Mouse (Mus musculus): ENCODE data around the gene Fam229b. TPM values are rescaled to one million over a fixed set of nuclear protein-coding genes. Genes with fewer than 3 reads are reported as not detected.
A peak's percentile ranks its signal among the peaks of the same experiment; 100 is the strongest.

Gene Fam229b
- polyA plus RNA-seq (2016; fragmentation: Nextera tagmentation; extraction: Ambion mirVana) = 20.3 and 24.0 TPM in 2 replicates

GRCm38 (mm10) chr10:39133462-39134310, at the start of gene Fam229b, which contains the start of gene Tube1:
Gene Fam229b (minus strand): TSS chr10:39133914.
Gene Tube1 (plus strand): TSS chr10:39133976.
- H3K9ac ChIP-seq = peak within 1 kb of the TSS; percentile 73
- no peaks in the 10 kb centered on the region for H3K27me3 ChIP-seq (replicated peaks)
- WGBS = 5% methylated on average over 47 of the region's 47 CpGs
- H3K27ac ChIP-seq = no peak within 1 kb of the TSS
- H3K4me1 ChIP-seq = peaks cover 10% of the 10 kb centered on the region; the same call in 1 of the 2 replicates
- H3K36me3 ChIP-seq = peaks cover 13% of the 10 kb centered on the region; the same call in 1 of the 2 replicates
- ATAC-seq (ENCODE audit: low FRiP score, low read depth) = peak; percentile 93
- no peaks in the 10 kb centered on the region for H3K9me3 ChIP-seq
- peak within 1 kb of the TSS; percentile 88 for H3K4me2 ChIP-seq (replicated peaks)
- peak within 1 kb of the TSS; percentile 77 for H3K4me3 ChIP-seq

GRCm38 (mm10) chr10:39176981-39177380, 43.3 kb upstream of the Fam229b start:
- Histone ChIP-seq H3K27me3 (replicated peaks) (no peaks in the 10 kb centered on the region), H3K36me3 (no peaks in the 10 kb centered on the region), H3K27ac (no peak overlapping the region), H3K4me2 (replicated peaks) (no peak overlapping the region), H3K4me1 (peaks cover 15% of the 10 kb centered on the region), H3K4me3 (no peak overlapping the region), H3K9me3 (no peaks in the 10 kb centered on the region), H3K9ac (no peak overlapping the region)
- WGBS = 90% methylated on average over 5 of the region's 5 CpGs
- no peak for ATAC-seq (ENCODE audit: low FRiP score, low read depth)

- Histone ChIP-seq H3K27ac (no peak overlapping the region), H3K9me3 (no peaks in the 10 kb centered on the region), H3K4me1 (peaks cover 26% of the 10 kb centered on the region), H3K4me3 (no peak overlapping the region), H3K4me2 (replicated peaks) (peak overlapping the region; percentile 68), H3K36me3 (no peaks in the 10 kb centered on the region), H3K27me3 (replicated peaks) (no peaks in the 10 kb centered on the region), H3K9ac (no peak overlapping the region)
- ATAC-seq (ENCODE audit: low FRiP score, low read depth) = no peak
- WGBS = 41% methylated on average over 13 of the region's 13 CpGs
These were observed 39.4 kb upstream of the Fam229b start for GRCm38 (mm10) chr10:39173077-39173476.

- H3K9me3 ChIP-seq = no peaks in the 10 kb centered on the region
- no peak overlapping the region for H3K9ac ChIP-seq
- H3K4me2 ChIP-seq (replicated peaks) = peak overlapping the region; percentile 68
- no peak for ATAC-seq (ENCODE audit: low FRiP score, low read depth)
- H3K27ac ChIP-seq = no peak overlapping the region
- no peaks in the 10 kb centered on the region for H3K27me3 ChIP-seq (replicated peaks)
- H3K36me3 ChIP-seq = no peaks in the 10 kb centered on the region
- H3K4me3 ChIP-seq = no peak overlapping the region
- peaks cover 26% of the 10 kb centered on the region for H3K4me1 ChIP-seq
- WGBS = 76% methylated on average over 6 of the region's 6 CpGs
These were observed 38.8 kb upstream of the Fam229b start for GRCm38 (mm10) chr10:39172540-39172931.

GRCm38 (mm10) chr10:39171603-39172539, 38.2 kb upstream of the Fam229b start:
- WGBS = 11% methylated on average over 26 of the region's 26 CpGs
- Histone ChIP-seq H3K4me2 (replicated peaks) (peak overlapping the region; percentile 68), H3K9me3 (no peaks in the 10 kb centered on the region), H3K4me1 (peaks cover 26% of the 10 kb centered on the region), H3K36me3 (no peaks in the 10 kb centered on the region), H3K4me3 (peak overlapping the region; percentile 40), H3K9ac (peak overlapping the region; percentile 49; the same call in 1 of the 2 replicates), H3K27ac (peak overlapping the region; percentile 88), H3K27me3 (replicated peaks) (no peaks in the 10 kb centered on the region)
- ATAC-seq (ENCODE audit: low FRiP score, low read depth) = peak; percentile 83

- ATAC-seq (ENCODE audit: low FRiP score, low read depth) = peak; percentile 96
- no peaks in the 10 kb centered on the region for H3K9me3 ChIP-seq
- WGBS = under 1% methylated on average over 19 of the region's 19 CpGs
These were observed 37.4 kb upstream of the Fam229b start for GRCm38 (mm10) chr10:39171134-39171533.

GRCm38 (mm10) chr10:39170706-39171105, 37.0 kb upstream of the Fam229b start:
- Histone ChIP-seq H3K27ac (no peak overlapping the region), H3K4me2 (replicated peaks) (peak overlapping the region; percentile 68), H3K4me3 (no peak overlapping the region), H3K27me3 (replicated peaks) (no peaks in the 10 kb centered on the region), H3K9ac (no peak overlapping the region), H3K9me3 (no peaks in the 10 kb centered on the region), H3K36me3 (no peaks in the 10 kb centered on the region), H3K4me1 (peaks cover 26% of the 10 kb centered on the region)
- 11% methylated on average over 6 of the region's 6 CpGs for WGBS
- 0 out of 2 replicates have a peak, but pooled peaks have one; percentile 7 for ATAC-seq (ENCODE audit: low FRiP score, low read depth)

More at GRCm38 (mm10) chr10:39171134-39171533, 37.4 kb upstream of the Fam229b start:
- Histone ChIP-seq H3K4me2 (replicated peaks) (peak overlapping the region; percentile 68), H3K36me3 (no peaks in the 10 kb centered on the region), H3K27ac (peak overlapping the region; percentile 88), H3K4me1 (peaks cover 26% of the 10 kb centered on the region), H3K9ac (0 out of 2 replicates have a peak overlapping the region, but pooled peaks have one; percentile 49), H3K27me3 (replicated peaks) (no peaks in the 10 kb centered on the region), H3K4me3 (peak overlapping the region; percentile 40)

- Histone ChIP-seq H3K4me2 (replicated peaks) (peak overlapping the region; percentile 68), H3K9me3 (no peaks in the 10 kb centered on the region), H3K9ac (no peak overlapping the region), H3K36me3 (no peaks in the 10 kb centered on the region), H3K4me3 (no peak overlapping the region), H3K27me3 (replicated peaks) (no peaks in the 10 kb centered on the region), H3K4me1 (peaks cover 26% of the 10 kb centered on the region), H3K27ac (no peak overlapping the region)
- ATAC-seq (ENCODE audit: low FRiP score, low read depth) = no peak
- WGBS = 11% methylated on average over 8 of the region's 8 CpGs
These were observed 36.5 kb upstream of the Fam229b start for GRCm38 (mm10) chr10:39170181-39170580.

- Histone ChIP-seq H3K27me3 (replicated peaks) (no peaks in the 10 kb centered on the region), H3K9ac (no peak overlapping the region), H3K9me3 (no peaks in the 10 kb centered on the region), H3K36me3 (no peaks in the 10 kb centered on the region), H3K4me1 (peaks cover 26% of the 10 kb centered on the region), H3K4me2 (replicated peaks) (no peak overlapping the region), H3K27ac (no peak overlapping the region), H3K4me3 (no peak overlapping the region)
- ATAC-seq (ENCODE audit: low FRiP score, low read depth) = no peak
- WGBS = 52% methylated on average over 9 of the region's 9 CpGs
These were observed 35.9 kb upstream of the Fam229b start for GRCm38 (mm10) chr10:39169642-39170041.

GRCm38 (mm10) chr10:39167611-39168010, 33.9 kb upstream of the Fam229b start:
- H3K4me1 ChIP-seq = peaks cover 18% of the 10 kb centered on the region
- no peak overlapping the region for H3K4me2 ChIP-seq (replicated peaks)
- WGBS = 86% methylated on average over 11 of the region's 11 CpGs
- no peaks in the 10 kb centered on the region for H3K9me3 ChIP-seq
- H3K27ac ChIP-seq = no peak overlapping the region
- no peak for ATAC-seq (ENCODE audit: low FRiP score, low read depth)
- no peak overlapping the region for H3K9ac ChIP-seq
- H3K36me3 ChIP-seq = no peaks in the 10 kb centered on the region
- H3K27me3 ChIP-seq (replicated peaks) = no peaks in the 10 kb centered on the region
- H3K4me3 ChIP-seq = no peak overlapping the region

GRCm38 (mm10) chr10:39165632-39166115, 32.0 kb upstream of the Fam229b start:
- Histone ChIP-seq H3K4me1 (peaks cover 9% of the 10 kb centered on the region), H3K4me2 (replicated peaks) (peak overlapping the region; percentile 35), H3K9ac (no peak overlapping the region), H3K36me3 (no peaks in the 10 kb centered on the region), H3K27me3 (replicated peaks) (no peaks in the 10 kb centered on the region), H3K27ac (peak overlapping the region; percentile 26; the same call in 1 of the 2 replicates), H3K9me3 (no peaks in the 10 kb centered on the region), H3K4me3 (0 out of 2 replicates have a peak overlapping the region, but pooled peaks have one; percentile 11)
- 0 out of 2 replicates have a peak, but pooled peaks have one; percentile 5 for ATAC-seq (ENCODE audit: low FRiP score, low read depth)
- WGBS = 40% methylated on average over 11 of the region's 11 CpGs

Measured in neural tube, embryonic 12.5 days (tissue).